Mouse (Mus musculus) megakaryocyte progenitor cell, adult 5-6 weeks (primary cell): ENCODE measurements around the gene Heatr4. TPM values are rescaled to one million over a fixed set of nuclear protein-coding genes. Genes with fewer than 3 reads are reported as not detected.

ENCODE experiments used
- total RNA-seq, 2 experiments: library from RNA; stranded (forward) in 1 of 2; stranded (reverse) in 1 of 2; fragments of 157-497, 149-512 nt in 1 of 2; fragments of 200-1000 nt in 1 of 2; gene quantifications; 2 replicates each; pipeline versions ENCODE4 v1.2.3 to v1.2.4; 2015 to 2017

The Heatr4 gene
- total RNA-seq, 2 experiments from 2014 or later, result not detected

Other genes with a start within 250 kb of the Heatr4 start
- gene Papln, start 221.2 kb downstream of the Heatr4 start, total RNA-seq (2015), result not detected in 2 replicates
- gene Papln, start 221.2 kb downstream of the Heatr4 start, total RNA-seq (2017), result not detected in 2 replicates
- 15.9 and 19.3 TPM in 2 replicates for gene Numb, start 62.9 kb downstream of the Heatr4 start, total RNA-seq (2015)
- gene Numb, start 62.9 kb downstream of the Heatr4 start, total RNA-seq (2017), result 12.6 and 26.8 TPM in 2 replicates
- gene Riox1, start 34.2 kb downstream of the Heatr4 start, total RNA-seq (2015), result 13.5 and 14.6 TPM in 2 replicates
- gene Riox1, start 34.2 kb downstream of the Heatr4 start, total RNA-seq (2017), result 16.7 and 17.7 TPM in 2 replicates
- gene Acot2, start 3.0 kb upstream of the Heatr4 start, total RNA-seq (2015), result 12.1 and 13.3 TPM in 2 replicates
- gene Acot2, start 3.0 kb upstream of the Heatr4 start, total RNA-seq (2017), result 9.4 and 12.7 TPM in 2 replicates
- gene Acot1, start 24.6 kb upstream of the Heatr4 start, total RNA-seq (2015), result 10.8 and 14.6 TPM in 2 replicates
- gene Acot1, start 24.6 kb upstream of the Heatr4 start, total RNA-seq (2017), result 11.8 and 13.6 TPM in 2 replicates
- 0.07 TPM in 1 of 2 replicates, not detected in the other for gene Acot4, start 53.5 kb upstream of the Heatr4 start, total RNA-seq (2015)
- 0.03 TPM in 1 of 2 replicates, not detected in the other for gene Acot4, start 53.5 kb upstream of the Heatr4 start, total RNA-seq (2017)
- gene Gm49366, start 54.1 kb upstream of the Heatr4 start, total RNA-seq (2015), result not detected in 2 replicates
- gene Gm49366, start 54.1 kb upstream of the Heatr4 start, total RNA-seq (2017), result not detected in 2 replicates
- gene Acot3, start 67.3 kb upstream of the Heatr4 start, total RNA-seq (2015), result not detected in 2 replicates
- gene Acot3, start 67.3 kb upstream of the Heatr4 start, total RNA-seq (2017), result not detected in 2 replicates
- not detected in 2 replicates for gene Acot5, start 84.5 kb upstream of the Heatr4 start, total RNA-seq (2015)
- not detected in 2 replicates for gene Acot5, start 84.5 kb upstream of the Heatr4 start, total RNA-seq (2017)
- gene Acot6, start 115.8 kb upstream of the Heatr4 start, total RNA-seq (2015), result 1.5 and 2.0 TPM in 2 replicates
- gene Acot6, start 115.8 kb upstream of the Heatr4 start, total RNA-seq (2017), result 1.7 and 2.0 TPM in 2 replicates
- 0.61 and 1.1 TPM in 2 replicates for gene Dnal1, start 129.5 kb upstream of the Heatr4 start, total RNA-seq (2015)
- gene Dnal1, start 129.5 kb upstream of the Heatr4 start, total RNA-seq (2017), result 0.41 and 0.75 TPM in 2 replicates
- 0.15 TPM in 2 replicates for gene Pnma1, start 163.6 kb upstream of the Heatr4 start, total RNA-seq (2015)
- 0.24 and 0.62 TPM in 2 replicates for gene Pnma1, start 163.6 kb upstream of the Heatr4 start, total RNA-seq (2017)
- 13.7 and 14.1 TPM in 2 replicates for gene Elmsan1, start 234.0 kb upstream of the Heatr4 start, total RNA-seq (2015)
- gene Elmsan1, start 234.0 kb upstream of the Heatr4 start, total RNA-seq (2017), result 11.5 and 15.2 TPM in 2 replicates